Mouse (Mus musculus): Measurements from ENCODE around the gene Cacna1e.

- TF ChIP-seq POLR2A (IDR thresholded peaks at IDR 0.05; ENCODE audit: extremely low read depth, insufficient read depth, low read length) (no peak), CTCF (IDR thresholded peaks at IDR 0.05; ENCODE audit: extremely low read depth, insufficient read depth, low read length) (no peak)
These were observed 33.6 kb downstream of the Cacna1e start for GRCm38 (mm10) chr1:154850515-154851287.
